Mouse (Mus musculus): ENCODE data around the gene Ipo8. TPM values are rescaled to one million over a fixed set of nuclear protein-coding genes. Genes with fewer than 3 reads are reported as not detected.

Ipo8 gene
- total and polyA plus RNA-seq, 3 experiments, result 9.9 to 23.6 (median 21.8) TPM

DNA sequence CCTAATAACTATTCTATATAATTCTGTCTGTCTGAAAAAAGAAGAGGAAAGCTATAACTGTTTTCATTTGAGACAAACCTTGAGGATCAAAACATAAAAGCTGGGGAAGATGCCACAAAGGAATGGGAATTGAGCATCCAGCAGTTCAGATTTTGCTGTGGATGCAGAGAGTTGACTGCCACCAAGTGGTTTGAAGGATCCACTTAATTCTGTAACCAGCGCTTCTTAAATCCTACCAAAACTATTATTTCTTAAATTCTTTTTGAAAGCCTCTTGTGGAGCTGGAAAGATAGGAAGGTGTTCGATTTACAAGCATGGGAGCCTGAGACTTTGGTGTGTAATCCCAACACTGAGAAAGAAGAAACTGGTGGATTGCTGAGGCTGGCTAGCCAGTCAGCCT is 79.9 kb downstream of the Ipo8 start:
- no peak for DNase-seq
- Histone ChIP-seq H3K4me3 (no peak overlapping the region), H3K27me3 (ENCODE audit: control insufficient read depth, insufficient read depth, low read length) (no peaks in the 10 kb centered on the region), H3K79me2 (replicated peaks; ENCODE audit: control insufficient read depth, insufficient read depth, low read length) (no peaks in the 10 kb centered on the region), H3K36me3 (ENCODE audit: control insufficient read depth, insufficient read depth, low read length) (no peaks in the 10 kb centered on the region), H3K27ac (no peak overlapping the region), H3K4me1 (ENCODE audit: control insufficient read depth, insufficient read depth, low read length) (no peaks in the 10 kb centered on the region), H3K9ac (ENCODE audit: low read depth, low read length) (no peak overlapping the region)
- no peak for TF ChIP-seq EP300 (IDR thresholded peaks at IDR 0.05; ENCODE audit: insufficient read depth, low read depth, low read length)
- TF ChIP-seq CTCF (IDR thresholded peaks at IDR 0.05), result peak; percentile 61
- WGBS, result 71% methylated on average over 2 of the region's 2 CpGs
- intact Hi-C loops (cut with DNase I), result loop anchor here (10.0 kb wide), 1 partner anchor 507 kb away; no protein-coding TSS in a partner anchor

DNA sequence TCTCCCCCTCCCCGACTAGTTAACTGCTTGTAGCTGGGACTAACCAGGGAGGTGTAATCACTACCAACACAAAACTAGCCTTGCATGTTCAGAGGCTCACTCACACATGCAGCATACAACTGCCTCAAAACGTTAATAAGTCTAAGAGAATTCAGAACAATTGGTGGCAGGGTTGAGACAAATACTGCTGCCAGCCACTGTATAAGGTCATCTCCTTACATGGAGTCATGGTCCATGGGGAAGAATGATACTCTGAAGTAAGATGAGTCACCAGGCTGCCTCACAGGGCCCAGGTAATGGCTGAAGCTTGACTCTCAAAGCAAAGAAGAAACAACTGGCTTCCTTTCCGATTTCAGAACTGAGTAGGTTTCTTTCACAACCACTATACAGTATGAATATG is 81.1 kb downstream of the Ipo8 start:
- 80% methylated on average over 3 of the region's 3 CpGs for WGBS
- H3K4me1 ChIP-seq (ENCODE audit: control insufficient read depth, insufficient read depth, low read length), result no peaks in the 10 kb centered on the region
- no peak overlapping the region for H3K9ac ChIP-seq (ENCODE audit: low read depth, low read length)
- no peak for DNase-seq
- no peaks in the 10 kb centered on the region for H3K79me2 ChIP-seq (replicated peaks; ENCODE audit: control insufficient read depth, insufficient read depth, low read length)
- no peak overlapping the region for H3K27ac ChIP-seq
- no peaks in the 10 kb centered on the region for H3K36me3 ChIP-seq (ENCODE audit: control insufficient read depth, insufficient read depth, low read length)
- H3K27me3 ChIP-seq (ENCODE audit: control insufficient read depth, insufficient read depth, low read length), result no peaks in the 10 kb centered on the region
- no peak for TF ChIP-seq CTCF (IDR thresholded peaks at IDR 0.05)
- no peak for TF ChIP-seq EP300 (IDR thresholded peaks at IDR 0.05; ENCODE audit: insufficient read depth, low read depth, low read length)
- no peak for TF ChIP-seq POLR2A (IDR thresholded peaks at IDR 0.05; ENCODE audit: insufficient read depth, low read depth, low read length)
- no peak overlapping the region for H3K4me3 ChIP-seq
- intact Hi-C loops (cut with DNase I), result loop anchor here (10.0 kb wide), 1 partner anchor 505 kb away; no protein-coding TSS in a partner anchor

DNA sequence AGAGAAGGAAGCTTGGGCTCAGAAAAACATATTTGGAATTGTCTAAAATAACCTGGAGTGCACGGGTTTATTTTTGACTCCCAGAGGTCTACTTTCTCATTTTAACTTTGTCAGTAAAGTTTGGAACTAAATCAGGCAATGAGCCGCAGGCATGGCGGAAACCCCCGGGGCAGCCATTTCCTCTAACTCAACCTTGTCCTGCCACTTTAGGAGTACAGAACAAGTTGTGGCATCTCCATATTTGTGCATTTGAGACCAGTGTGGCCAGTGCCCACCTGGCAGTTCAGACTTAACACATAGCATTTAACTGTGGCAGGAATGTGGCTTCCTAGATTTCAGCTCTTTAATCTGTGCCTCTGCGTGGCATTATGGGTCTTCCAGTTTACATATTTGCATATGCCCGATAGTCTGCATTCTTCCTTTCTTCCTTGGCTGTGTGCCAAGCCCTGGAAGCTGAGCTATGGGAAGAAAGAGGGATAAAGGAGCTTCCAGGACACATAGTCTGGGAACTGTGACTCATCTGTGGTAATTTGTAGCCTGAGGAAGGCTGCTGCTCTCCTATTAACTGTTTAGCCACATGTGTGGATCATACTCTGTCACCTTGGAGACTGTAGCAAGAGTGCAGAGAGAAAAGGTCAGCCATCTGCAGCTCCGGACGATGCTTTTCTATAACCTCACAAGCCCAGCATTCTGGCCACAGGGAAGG is 90.6 kb downstream of the Ipo8 start:
- intact Hi-C loops (cut with DNase I), result no loop called here
- WGBS, result 43% methylated on average over 8 of the region's 8 CpGs
- no peak overlapping the region for H3K4me3 ChIP-seq
- H3K4me1 ChIP-seq (ENCODE audit: control insufficient read depth, insufficient read depth, low read length), result no peaks in the 10 kb centered on the region
- no peaks in the 10 kb centered on the region for H3K27me3 ChIP-seq (ENCODE audit: control insufficient read depth, insufficient read depth, low read length)
- H3K9ac ChIP-seq (ENCODE audit: low read depth, low read length), result no peak overlapping the region
- H3K36me3 ChIP-seq (ENCODE audit: control insufficient read depth, insufficient read depth, low read length), result no peaks in the 10 kb centered on the region
- H3K27ac ChIP-seq, result no peak overlapping the region
- DNase-seq, result no peak
- TF ChIP-seq POLR2A (IDR thresholded peaks at IDR 0.05; ENCODE audit: insufficient read depth, low read depth, low read length) (no peak), CTCF (IDR thresholded peaks at IDR 0.05) (no peak), EP300 (IDR thresholded peaks at IDR 0.05; ENCODE audit: insufficient read depth, low read depth, low read length) (no peak)
- H3K79me2 ChIP-seq (replicated peaks; ENCODE audit: control insufficient read depth, insufficient read depth, low read length), result no peaks in the 10 kb centered on the region

DNA sequence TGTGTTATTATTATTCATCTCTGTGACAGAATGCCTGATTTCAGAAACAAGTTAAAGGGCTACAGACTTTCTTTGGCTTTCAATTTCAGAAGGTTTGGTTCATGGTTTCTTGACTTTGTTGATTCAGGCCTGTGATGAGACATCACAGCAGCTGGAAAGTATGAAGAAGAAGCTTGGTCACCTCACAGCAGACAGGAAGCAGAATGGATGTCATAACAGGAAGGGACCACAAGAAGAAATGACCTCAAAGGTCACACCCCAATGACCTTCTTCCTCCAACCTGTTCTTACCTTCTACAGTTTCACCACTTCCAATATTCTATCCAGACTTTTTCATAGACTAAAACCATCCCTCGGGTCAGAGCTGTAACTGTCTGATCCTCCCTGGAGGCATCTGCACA is 94.9 kb downstream of the Ipo8 start:
- no peaks in the 10 kb centered on the region for H3K4me1 ChIP-seq (ENCODE audit: control insufficient read depth, insufficient read depth, low read length)
- TF ChIP-seq CTCF (IDR thresholded peaks at IDR 0.05) (no peak), POLR2A (IDR thresholded peaks at IDR 0.05; ENCODE audit: insufficient read depth, low read depth, low read length) (no peak), EP300 (IDR thresholded peaks at IDR 0.05; ENCODE audit: insufficient read depth, low read depth, low read length) (no peak)
- intact Hi-C loops (cut with DNase I), result no loop called here
- no peaks in the 10 kb centered on the region for H3K36me3 ChIP-seq (ENCODE audit: control insufficient read depth, insufficient read depth, low read length)
- no peak overlapping the region for H3K4me3 ChIP-seq
- no peaks in the 10 kb centered on the region for H3K27me3 ChIP-seq (ENCODE audit: control insufficient read depth, insufficient read depth, low read length)
- DNase-seq, result no peak
- no peak overlapping the region for H3K27ac ChIP-seq
- H3K9ac ChIP-seq (ENCODE audit: low read depth, low read length), result no peak overlapping the region
- 45% methylated on average over 1 of the region's 1 CpGs for WGBS
- H3K79me2 ChIP-seq (replicated peaks; ENCODE audit: control insufficient read depth, insufficient read depth, low read length), result no peaks in the 10 kb centered on the region

DNA sequence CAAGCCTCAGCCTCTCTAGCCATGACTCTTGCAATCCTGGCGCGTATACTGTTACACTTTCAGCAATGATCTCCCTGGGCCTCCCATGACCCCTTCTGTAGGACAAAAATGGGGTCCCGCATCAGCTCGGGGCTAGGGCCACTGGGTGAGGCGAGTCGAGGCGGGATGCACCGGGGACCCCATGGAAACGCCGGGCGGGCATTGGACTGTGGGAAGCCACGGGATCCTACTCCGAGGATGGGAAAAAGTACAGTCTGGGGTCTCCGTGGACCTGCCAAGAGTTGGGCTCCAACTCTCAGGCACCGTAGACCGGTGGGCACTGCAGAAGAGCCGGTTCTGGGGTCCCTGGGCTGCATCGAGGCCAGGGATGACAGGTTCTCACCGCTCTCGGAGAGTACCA is 97.3 kb downstream of the Ipo8 start:
- no peak for DNase-seq
- H3K4me1 ChIP-seq (ENCODE audit: control insufficient read depth, insufficient read depth, low read length), result no peaks in the 10 kb centered on the region
- H3K36me3 ChIP-seq (ENCODE audit: control insufficient read depth, insufficient read depth, low read length), result no peaks in the 10 kb centered on the region
- no peak overlapping the region for H3K4me3 ChIP-seq
- intact Hi-C loops (cut with DNase I), result no loop called here
- WGBS, result 91% methylated on average over 20 of the region's 20 CpGs
- no peaks in the 10 kb centered on the region for H3K79me2 ChIP-seq (replicated peaks; ENCODE audit: control insufficient read depth, insufficient read depth, low read length)
- H3K9ac ChIP-seq (ENCODE audit: low read depth, low read length), result no peak overlapping the region
- TF ChIP-seq CTCF (IDR thresholded peaks at IDR 0.05), result no peak
- TF ChIP-seq POLR2A (IDR thresholded peaks at IDR 0.05; ENCODE audit: insufficient read depth, low read depth, low read length), result no peak
- no peak for TF ChIP-seq EP300 (IDR thresholded peaks at IDR 0.05; ENCODE audit: insufficient read depth, low read depth, low read length)
- H3K27ac ChIP-seq, result no peak overlapping the region
- no peaks in the 10 kb centered on the region for H3K27me3 ChIP-seq (ENCODE audit: control insufficient read depth, insufficient read depth, low read length)

DNA sequence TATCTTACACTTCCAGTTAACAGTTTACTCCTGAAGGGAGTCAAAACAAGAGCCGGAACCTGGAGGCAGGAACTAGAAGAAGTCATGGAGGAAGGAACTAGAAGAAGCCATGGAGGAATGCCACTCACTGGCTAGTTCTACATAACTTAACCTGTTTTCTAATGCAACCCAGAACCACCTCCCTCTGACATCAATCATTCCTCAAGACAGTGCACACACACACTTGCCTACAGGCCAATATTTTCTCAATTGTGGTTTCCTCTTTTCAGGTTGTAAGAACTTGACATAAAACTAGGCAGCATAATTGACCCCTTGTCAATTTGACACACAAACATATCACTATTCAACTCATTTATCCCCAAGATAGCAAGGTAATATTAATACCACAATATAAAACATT is 98.3 kb downstream of the Ipo8 start:
- H3K36me3 ChIP-seq (ENCODE audit: control insufficient read depth, insufficient read depth, low read length), result no peaks in the 10 kb centered on the region
- H3K4me1 ChIP-seq (ENCODE audit: control insufficient read depth, insufficient read depth, low read length), result no peaks in the 10 kb centered on the region
- TF ChIP-seq EP300 (IDR thresholded peaks at IDR 0.05; ENCODE audit: insufficient read depth, low read depth, low read length) (no peak), CTCF (IDR thresholded peaks at IDR 0.05) (no peak)
- H3K9ac ChIP-seq (ENCODE audit: low read depth, low read length), result no peak overlapping the region
- 65% methylated on average over 1 of the region's 1 CpGs for WGBS
- H3K4me3 ChIP-seq, result no peak overlapping the region
- intact Hi-C loops (cut with DNase I), result no loop called here
- H3K79me2 ChIP-seq (replicated peaks; ENCODE audit: control insufficient read depth, insufficient read depth, low read length), result no peaks in the 10 kb centered on the region
- H3K27me3 ChIP-seq (ENCODE audit: control insufficient read depth, insufficient read depth, low read length), result no peaks in the 10 kb centered on the region
- H3K27ac ChIP-seq, result no peak overlapping the region
- DNase-seq, result no peak
